Mouse (Mus musculus) embryonic fibroblast, embryonic 13.5 days (primary cell): ENCODE measurements around the gene 2300003K06Rik. TPM values are rescaled to one million over a fixed set of nuclear protein-coding genes. Genes with fewer than 3 reads are reported as not detected.
A peak's percentile ranks its signal among the peaks of the same experiment; 100 is the strongest.
"Not testable (repeated sequence)": the region's sequence is repeated elsewhere in the genome, so short reads cannot be mapped to it uniquely, and the experiment has no call there.

Source experiments
- H3K27ac ChIP-seq: 2 replicates; pipeline ENCODE4 v1.5.1; 2012; ENCODE audit warnings: low read length, control low read depth, inconsistent platforms; ENCODE audit not compliant: insufficient read depth
- H3K4me1 ChIP-seq: 2 replicates; pipeline ENCODE4 v1.6.1; 2011; ENCODE audit warnings: low read length; ENCODE audit not compliant: control insufficient read depth, insufficient read depth
- H3K4me3 ChIP-seq: 2 replicates; pipeline ENCODE4 v1.5.1; 2011; ENCODE audit warnings: mild to moderate bottlenecking, control low read depth, low read length; ENCODE audit not compliant: insufficient read depth
- CTCF ChIP-seq: IDR thresholded peaks from 2 replicates; pipeline ENCODE4 v1.5.1; 2011; ENCODE audit warnings: mild to moderate bottlenecking, control low read depth, low read length, moderate library complexity, borderline replicate concordance; ENCODE audit not compliant: insufficient read depth
- POLR2A ChIP-seq: IDR thresholded peaks from 2 replicates; pipeline ENCODE4 v1.6.1; 2011; ENCODE audit warnings: low read depth, mild to moderate bottlenecking, control low read depth, low read length, moderate library complexity
- polyA plus RNA-seq: library from polyadenylated mRNA; stranded (reverse); fragments of >200 nt; gene quantifications from 2 replicates; pipeline ENCODE4 v1.2.4, GENCODE M21; 2011; ENCODE audit warnings: low read depth; ENCODE audit not compliant: missing spikeins, insufficient read length

2300003K06Rik gene
- not detected in 2 replicates for polyA plus RNA-seq

- H3K4me1 ChIP-seq: no peaks in the 10 kb centered on the region
- no peak within 1 kb of the TSS for H3K4me3 ChIP-seq
- TF ChIP-seq POLR2A (no peak), CTCF (no peak)
- H3K27ac ChIP-seq: no peak within 1 kb of the TSS
Observed at GRCm38 (mm10) chr11:99837966-99838365, at the start of gene 2300003K06Rik. Gene 2300003K06Rik, minus strand, starts transcription at chr11:99838066.

GRCm38 (mm10) chr11:99878887-99879286 lies 41.0 kb upstream of the 2300003K06Rik start, which contains the start of gene Gm11567:
Gene Gm11567, plus strand, starts transcription at chr11:99879187.
- H3K4me3 ChIP-seq, H3K27ac ChIP-seq, H3K4me1 ChIP-seq: not testable (repeated sequence)

- H3K4me3 ChIP-seq, H3K27ac ChIP-seq, H3K4me1 ChIP-seq: not testable (repeated sequence)
Observed at GRCm38 (mm10) chr11:99873089-99873488, 35.2 kb upstream of the 2300003K06Rik start, which contains the start of gene Krtap9-1. Gene Krtap9-1, plus strand, starts transcription at chr11:99873389.

GRCm38 (mm10) chr11:99864176-99864575 lies 26.3 kb upstream of the 2300003K06Rik start, which contains the start of gene Gm11559:
Gene Gm11559, plus strand, starts transcription at chr11:99864476.
- not testable (repeated sequence) for H3K27ac ChIP-seq, H3K4me1 ChIP-seq, H3K4me3 ChIP-seq

- Histone ChIP-seq H3K27ac (peak overlapping the region; percentile 72), H3K4me1 (peaks cover 8% of the 10 kb centered on the region)
- TF ChIP-seq CTCF (no peak), POLR2A (no peak)
Observed at GRCm38 (mm10) chr11:99858761-99859160, 20.9 kb upstream of the 2300003K06Rik start.

GRCm38 (mm10) chr11:99857617-99858016 lies 19.8 kb upstream of the 2300003K06Rik start, which contains the start of gene Gm11568:
Gene Gm11568, plus strand, starts transcription at chr11:99857917.
- H3K27ac ChIP-seq: peak within 1 kb of the TSS; percentile 9
- TF ChIP-seq CTCF (no peak), POLR2A (no peak)
- no peak within 1 kb of the TSS for H3K4me3 ChIP-seq
- peaks cover 8% of the 10 kb centered on the region for H3K4me1 ChIP-seq

More at GRCm38 (mm10) chr11:99858761-99859160, 20.9 kb upstream of the 2300003K06Rik start:
- no peak overlapping the region for H3K4me3 ChIP-seq

GRCm38 (mm10) chr11:99854121-99854520 lies 16.3 kb upstream of the 2300003K06Rik start:
- peak; percentile 27; the same call in 1 of the 2 replicates for TF ChIP-seq CTCF
- TF ChIP-seq POLR2A: no peak
- Histone ChIP-seq H3K4me3 (no peak overlapping the region), H3K4me1 (peaks cover 5% of the 10 kb centered on the region)

GRCm38 (mm10) chr11:99851508-99851907 lies 13.6 kb upstream of the 2300003K06Rik start, which contains the start of gene Krtap4-16:
Gene Krtap4-16, minus strand, starts transcription at chr11:99851608.
- no peak for TF ChIP-seq CTCF
- TF ChIP-seq POLR2A: no peak
- no peak within 1 kb of the TSS for H3K4me3 ChIP-seq

More at GRCm38 (mm10) chr11:99854121-99854520, 16.3 kb upstream of the 2300003K06Rik start:
- H3K27ac ChIP-seq: no peak overlapping the region

GRCm38 (mm10) chr11:99846746-99847145 lies 8.9 kb upstream of the 2300003K06Rik start:
- Histone ChIP-seq H3K27ac (no peak overlapping the region), H3K4me3 (no peak overlapping the region), H3K4me1 (no peaks in the 10 kb centered on the region)
- TF ChIP-seq POLR2A (no peak), CTCF (no peak)

More at GRCm38 (mm10) chr11:99851508-99851907, 13.6 kb upstream of the 2300003K06Rik start, which contains the start of gene Krtap4-16:
- H3K4me1 ChIP-seq: no peaks in the 10 kb centered on the region
- no peak within 1 kb of the TSS for H3K27ac ChIP-seq

GRCm38 (mm10) chr11:99842185-99842584 lies 4.3 kb upstream of the 2300003K06Rik start:
- Histone ChIP-seq H3K4me3 (no peak overlapping the region), H3K4me1 (no peaks in the 10 kb centered on the region), H3K27ac (no peak overlapping the region)
- no peak for TF ChIP-seq POLR2A
- no peak for TF ChIP-seq CTCF

GRCm38 (mm10) chr11:99815566-99815965 lies 22.3 kb downstream of the 2300003K06Rik start, which contains the start of gene Gm11564:
Gene Gm11564, minus strand, starts transcription at chr11:99815666.
- not testable (repeated sequence) for H3K4me1 ChIP-seq, H3K27ac ChIP-seq, H3K4me3 ChIP-seq

GRCm38 (mm10) chr11:99809792-99810191 lies 28.1 kb downstream of the 2300003K06Rik start, which contains the start of gene Krtap4-13:
Gene Krtap4-13, minus strand, starts transcription at chr11:99809892.
- not testable (repeated sequence) for H3K4me1 ChIP-seq, H3K27ac ChIP-seq, H3K4me3 ChIP-seq

GRCm38 (mm10) chr11:99804346-99804745 lies 33.5 kb downstream of the 2300003K06Rik start, which contains the start of gene Gm11554:
Gene Gm11554, minus strand, starts transcription at chr11:99804446.
- H3K4me3 ChIP-seq, H3K4me1 ChIP-seq, H3K27ac ChIP-seq: not testable (repeated sequence)

- H3K27ac ChIP-seq: not testable (repeated sequence)
Observed at GRCm38 (mm10) chr11:99798832-99799231, 39.0 kb downstream of the 2300003K06Rik start, which contains the start of gene Gm11569. Gene Gm11569, minus strand, starts transcription at chr11:99798932.

More at GRCm38 (mm10) chr11:99798832-99799231, 39.0 kb downstream of the 2300003K06Rik start, which contains the start of gene Gm11569:
- H3K4me3 ChIP-seq, H3K4me1 ChIP-seq: not testable (repeated sequence)
